Mouse (Mus musculus) WW6 (cell line): ENCODE measurements around the gene Sypl.

ENCODE experiments used
- DNase-seq: peaks from one replicate; pipeline ENCODE4 v3.0.0-alpha.2; 2013; ENCODE audit warnings: low read depth, low spot score

Sypl gene

GRCm38 (mm10) chr12:32953596-32954215, at the start of gene Sypl:
TSS of gene Sypl (plus strand) at chr12:32953891.
- peak; percentile 92 for DNase-seq

DNA sequence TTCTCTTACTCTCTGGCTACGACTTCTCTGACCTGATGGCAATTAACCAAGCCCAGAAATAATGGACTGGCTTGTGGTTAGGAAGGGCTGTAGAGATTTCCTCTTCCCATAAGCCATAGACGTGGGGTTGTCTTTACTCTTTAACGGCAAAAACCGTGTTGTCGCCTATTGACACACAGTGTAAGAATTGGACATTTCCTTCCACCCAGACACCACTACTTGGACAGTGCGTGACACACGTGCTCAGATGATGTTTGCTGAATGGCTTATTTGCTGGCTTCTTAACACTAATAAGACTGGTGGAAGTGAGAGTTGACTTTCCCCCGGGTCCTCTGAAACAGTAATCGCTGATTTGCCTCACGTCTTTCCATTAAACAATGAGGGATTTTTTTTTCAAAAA, 44.0 kb upstream of the Sypl start:
- no peak for DNase-seq

DNA sequence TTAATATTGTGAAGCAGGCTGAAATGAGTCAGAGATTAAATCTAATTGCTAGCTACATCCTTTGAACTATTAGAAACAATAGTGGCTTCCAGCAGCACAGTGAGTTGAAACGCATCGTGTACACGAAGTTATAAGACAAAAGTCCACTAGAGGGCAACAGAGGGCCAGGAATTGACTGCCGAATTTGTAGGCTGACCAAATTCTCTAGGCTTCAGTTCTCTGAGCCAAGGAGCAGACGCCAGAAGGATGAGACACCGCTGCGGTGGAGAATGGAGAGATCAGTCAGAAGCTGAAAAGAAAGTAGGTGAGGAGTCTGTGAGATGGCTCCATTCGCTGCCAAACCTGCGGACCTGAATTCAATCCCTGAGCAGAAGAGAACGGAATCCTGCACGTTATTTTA, 43.6 kb upstream of the Sypl start:
- DNase-seq, result peak; percentile 26

GRCm38 (mm10) chr12:32910560-32911194, 43.0 kb upstream of the Sypl start:
- DNase-seq, result peak; percentile 20

DNA sequence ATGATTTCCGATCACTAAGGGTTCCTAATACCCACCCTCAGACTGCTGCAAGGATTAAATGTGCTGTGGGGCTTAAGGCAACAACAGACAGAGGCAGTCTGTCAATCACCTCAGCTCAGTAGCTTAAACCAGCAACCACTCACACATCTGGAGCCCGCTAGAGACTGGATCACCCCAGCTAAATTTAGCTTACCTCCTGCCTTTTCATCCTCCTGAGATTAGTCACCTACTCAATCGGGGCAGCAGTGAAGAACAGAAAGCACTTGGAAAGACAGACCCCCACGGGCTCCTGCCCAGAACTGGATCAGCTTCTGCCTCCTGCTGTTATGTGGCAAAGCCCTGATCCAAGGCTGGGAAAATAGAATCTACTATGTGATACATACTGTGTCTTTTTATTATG, 42.1 kb upstream of the Sypl start:
- no peak for DNase-seq

DNA sequence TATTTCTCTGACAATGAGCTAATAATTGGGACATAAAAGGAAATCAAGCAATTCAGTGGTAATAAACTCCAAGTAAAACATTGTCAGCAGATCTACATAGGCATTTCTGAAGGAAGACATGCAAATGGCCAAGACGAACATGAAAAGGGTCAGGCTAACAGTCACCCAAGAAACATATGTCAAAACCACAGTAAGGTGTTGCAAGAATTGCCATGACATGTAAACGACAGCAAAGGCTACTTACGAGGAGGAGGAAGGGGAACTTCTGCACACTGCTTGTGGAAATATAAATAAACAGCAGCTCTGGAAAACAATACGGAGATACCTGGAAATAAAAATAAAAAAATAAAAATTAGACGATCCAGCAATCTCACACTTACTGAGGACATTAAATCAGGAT, 40.9 kb upstream of the Sypl start:
- no peak for DNase-seq

DNA sequence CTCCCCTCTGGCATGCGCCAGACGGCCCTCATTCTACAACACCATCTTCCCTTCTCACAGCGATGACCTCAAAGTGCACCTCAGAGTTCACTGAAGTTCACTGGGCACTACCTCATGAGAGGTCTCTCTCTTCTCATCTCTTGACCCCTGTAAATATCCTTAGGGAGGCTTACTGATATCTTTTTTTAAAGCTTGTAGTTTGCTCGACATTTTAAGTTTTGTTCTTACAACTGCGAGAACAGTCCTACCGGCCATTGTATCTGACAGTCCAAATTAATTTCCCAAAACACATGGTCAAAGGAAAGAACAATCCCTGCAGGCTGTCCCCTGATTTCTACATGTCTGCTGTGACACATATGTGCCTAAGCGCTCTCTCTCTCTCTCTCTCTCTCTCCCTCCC, 35.0 kb upstream of the Sypl start:
- DNase-seq, result no peak

GRCm38 (mm10) chr12:32919091-32919490, 34.6 kb upstream of the Sypl start:
- no peak for DNase-seq

DNA sequence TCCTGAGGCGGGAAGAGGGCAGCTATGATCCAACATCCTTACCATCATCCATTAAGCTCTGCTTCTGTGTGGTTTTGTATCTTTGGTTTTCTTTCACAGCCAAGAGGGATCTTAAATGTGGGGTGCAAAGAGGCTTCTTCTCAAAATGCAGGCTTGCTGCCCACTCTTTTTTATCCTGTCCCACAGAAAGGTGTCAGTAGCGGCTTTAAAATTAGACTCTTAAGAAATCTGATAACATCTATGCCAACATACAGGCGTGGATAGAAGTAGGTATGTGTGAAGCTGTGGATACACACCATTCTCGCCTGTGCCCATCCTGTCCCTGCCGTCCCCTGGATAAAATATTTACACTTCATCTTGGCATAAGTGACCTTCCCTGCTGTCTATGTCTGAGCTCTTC, 34.2 kb upstream of the Sypl start:
- no peak for DNase-seq

- DNase-seq, result peak; percentile 18
Measured at GRCm38 (mm10) chr12:32920185-32920788, 33.4 kb upstream of the Sypl start.

DNA sequence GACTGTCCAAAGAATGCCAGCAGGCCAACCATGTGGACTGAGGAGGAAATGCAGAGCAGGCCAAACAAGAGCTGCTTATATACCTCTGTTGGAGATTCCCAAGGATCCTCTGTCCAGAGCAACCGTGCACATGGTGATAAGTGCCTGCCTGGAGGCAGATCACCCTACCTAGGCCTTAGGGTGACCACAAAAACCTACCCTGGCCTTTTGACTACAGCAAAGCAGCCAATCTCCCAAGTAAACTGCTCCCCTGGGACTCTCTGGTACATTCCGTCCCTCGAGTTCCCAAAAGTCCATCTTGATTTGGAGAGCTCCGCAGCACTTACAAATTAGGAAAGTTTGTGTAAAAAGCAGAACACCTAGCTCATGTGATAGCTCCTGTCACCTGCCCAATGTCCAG, 32.6 kb upstream of the Sypl start:
- no peak for DNase-seq

DNA sequence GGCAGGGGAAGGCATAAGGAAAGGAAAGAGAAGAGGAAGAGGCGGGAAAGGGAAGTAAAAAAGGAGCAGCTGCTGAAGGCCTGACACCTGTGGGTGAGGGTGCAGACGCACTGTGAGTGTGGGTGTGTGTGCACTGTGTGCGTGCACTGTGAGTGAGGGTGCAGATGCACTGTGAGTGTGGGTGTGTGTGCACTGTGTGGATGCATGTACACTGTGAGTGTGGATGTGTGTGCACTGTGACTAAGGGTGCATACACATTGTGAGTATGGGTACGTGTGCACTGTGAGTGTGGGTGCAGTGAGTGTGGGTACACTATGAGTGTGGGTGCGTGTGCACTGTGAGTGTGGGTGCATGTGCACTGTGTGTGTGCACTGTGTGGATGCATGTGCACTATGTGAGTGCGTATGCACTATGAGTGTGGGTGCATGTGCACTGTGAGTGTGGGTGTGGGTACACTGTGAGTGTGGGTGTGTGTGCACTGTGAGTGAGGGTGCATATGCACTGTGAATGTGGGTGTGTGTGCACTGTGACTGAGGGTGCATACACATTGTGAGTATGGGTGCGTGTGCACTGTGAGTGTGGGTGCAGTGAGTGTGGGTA, 32.1 kb upstream of the Sypl start:
- no peak for DNase-seq

DNA sequence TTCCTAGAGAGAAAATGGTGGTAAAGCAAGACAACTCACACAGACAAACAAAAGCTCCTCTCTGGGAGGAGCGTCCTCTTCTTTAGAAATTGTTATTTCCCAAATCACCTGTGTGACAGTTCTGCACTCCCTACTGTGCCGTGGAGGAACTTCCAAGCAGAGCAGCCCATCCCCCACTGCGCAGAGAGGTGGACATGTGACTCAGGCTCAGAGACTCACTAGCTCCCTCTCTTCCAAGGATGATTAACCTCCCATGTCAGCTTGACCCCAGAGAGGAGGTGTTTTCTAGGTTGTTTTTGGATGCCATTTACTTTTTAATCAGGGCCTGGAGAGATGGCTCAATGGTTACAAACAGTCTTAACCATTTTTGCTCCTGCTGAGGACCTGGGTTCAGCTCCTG, 29.4 kb upstream of the Sypl start:
- peak; percentile 20 for DNase-seq

GRCm38 (mm10) chr12:32926331-32927172, 27.1 kb upstream of the Sypl start:
- DNase-seq, result no peak

DNA sequence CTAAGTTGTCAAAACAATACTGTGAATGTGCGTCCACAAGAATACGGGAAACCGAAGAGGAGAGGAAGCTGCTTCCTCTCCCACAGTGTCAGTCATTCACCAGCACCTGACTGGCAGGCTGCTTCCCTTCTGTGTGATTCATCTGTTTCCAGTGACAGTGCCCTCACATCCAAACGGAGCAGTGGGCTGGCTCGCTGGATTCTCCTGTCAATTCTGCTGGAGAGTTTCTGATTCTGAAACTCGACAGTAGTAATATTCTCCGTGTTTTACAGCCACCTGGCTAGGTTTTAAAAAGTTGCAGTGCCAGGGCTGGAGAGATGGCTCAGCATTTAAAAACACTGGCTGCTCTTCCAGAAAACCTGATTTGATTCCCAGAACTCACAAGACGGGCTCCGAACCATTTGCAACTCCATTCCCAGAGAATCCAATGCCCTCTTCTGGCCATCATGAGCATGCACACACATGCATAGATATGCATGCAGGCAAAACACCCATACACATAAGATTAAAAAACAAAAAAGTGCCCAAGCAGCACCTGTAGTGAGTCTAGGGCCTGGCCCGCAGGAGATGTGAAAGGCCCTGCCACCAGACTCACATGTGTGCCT, 26.4 kb upstream of the Sypl start:
- no peak for DNase-seq

DNA sequence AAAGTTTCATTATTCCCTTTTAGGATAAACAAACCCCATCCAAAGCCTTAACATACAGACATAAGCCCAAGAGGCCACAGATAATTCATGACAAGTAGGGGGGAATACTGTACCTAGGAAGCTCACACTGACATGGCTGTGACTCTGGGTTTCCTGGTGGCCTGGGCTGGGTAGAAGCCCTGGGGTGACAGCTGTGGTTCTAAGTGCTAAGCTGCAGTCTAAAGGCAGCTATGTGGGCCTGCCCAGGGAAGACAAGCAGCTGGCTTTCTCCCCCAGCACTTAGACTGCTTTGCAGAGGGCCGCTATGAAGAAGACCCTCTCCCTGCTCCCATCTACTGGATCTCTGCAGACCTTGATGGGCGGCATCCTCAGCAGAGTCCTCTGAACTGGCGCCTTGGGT, 25.5 kb upstream of the Sypl start:
- DNase-seq, result no peak

- no peak for DNase-seq
Measured at GRCm38 (mm10) chr12:32929831-32930513, 23.7 kb upstream of the Sypl start.

DNA sequence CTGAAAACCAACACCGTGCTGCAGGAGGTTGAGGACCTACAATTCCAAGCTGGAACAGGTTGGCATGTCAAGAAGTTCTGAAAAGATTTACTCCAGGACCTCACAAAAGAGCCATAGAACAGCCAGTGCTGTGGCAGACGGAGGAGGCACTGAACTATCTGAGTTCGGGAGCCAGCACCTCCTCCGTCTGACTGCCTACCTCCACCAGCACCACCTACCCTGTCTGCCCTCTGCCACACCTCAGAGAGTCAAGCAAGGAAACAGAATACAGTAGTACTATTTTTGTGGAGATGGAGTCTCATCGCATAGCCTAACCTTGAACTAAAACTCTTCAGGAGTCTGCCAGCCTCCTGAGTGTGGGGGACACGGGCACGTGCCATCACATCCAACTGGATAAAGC, 23.1 kb upstream of the Sypl start:
- DNase-seq, result no peak

- DNase-seq, result no peak
Measured at GRCm38 (mm10) chr12:32936246-32936946, 17.3 kb upstream of the Sypl start.

DNA sequence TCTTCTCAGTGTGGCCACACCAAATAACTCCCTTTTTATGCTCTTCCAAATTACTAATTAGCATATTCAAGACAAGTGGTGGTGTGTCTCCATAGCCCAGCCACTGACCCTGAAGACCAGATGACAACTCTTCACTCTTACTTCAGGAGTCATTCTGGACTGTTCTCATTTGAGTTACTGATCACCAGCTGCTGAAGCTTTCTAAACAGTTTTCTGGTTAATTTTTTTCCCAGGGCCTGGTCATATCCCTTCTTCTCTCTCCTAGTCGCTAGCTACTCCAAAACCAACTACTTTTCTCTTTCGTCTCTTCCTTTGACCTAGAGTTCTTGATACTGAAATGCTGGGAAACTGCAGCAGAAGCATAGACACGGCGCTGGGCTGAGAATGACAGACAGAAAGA, 12.6 kb upstream of the Sypl start:
- no peak for DNase-seq
